Mouse (Mus musculus) hindbrain, postnatal 0 days (tissue): ENCODE results near the gene Otx2. TPM values are rescaled to one million over a fixed set of nuclear protein-coding genes. Genes with fewer than 3 reads are reported as not detected.
"Not testable (repeated sequence)": the region's sequence is repeated elsewhere in the genome, so short reads cannot be mapped to it uniquely, and the experiment has no call there.

ENCODE experiments used
- ATAC-seq: fragments of 200-750 bp; cut with Nextera tagmentation; 2 replicates; pipeline ENCODE4 v1.8.0; 2017; ENCODE audit warnings: mild to moderate bottlenecking, moderate TSS enrichment, moderate library complexity
- DNase-seq: peaks from one replicate; pipeline ENCODE4 v3.0.0-alpha.2; 2015; ENCODE audit warnings: low spot score
- H3K27ac ChIP-seq: fragments of 300-500 bp; sonication (generic); 2 replicates; pipeline ENCODE4 v1.5.1; 2014; ENCODE audit warnings: mild to moderate bottlenecking
- H3K27me3 ChIP-seq: fragments of 300-500 bp; sonication (generic); 2 replicates; pipeline ENCODE4 v1.6.1; 2014; ENCODE audit warnings: low read length, mixed read lengths; ENCODE audit not compliant: insufficient read depth
- H3K36me3 ChIP-seq: fragments of 300-500 bp; sonication (generic); 2 replicates; pipeline ENCODE4 v1.6.1; 2014; ENCODE audit warnings: low read length, mixed read lengths; ENCODE audit not compliant: insufficient read depth
- H3K4me1 ChIP-seq: fragments of 300-500 bp; sonication (generic); 2 replicates; pipeline ENCODE4 v1.6.1; 2014; ENCODE audit warnings: antibody characterized with exemption, low read length, mixed read lengths; ENCODE audit not compliant: insufficient read depth
- H3K4me2 ChIP-seq: fragments of 300-500 bp; sonication (generic); 2 replicates; pipeline ENCODE4 v1.6.1; 2014; ENCODE audit warnings: low read depth, mild to moderate bottlenecking, low read length, moderate library complexity, mixed read lengths
- H3K4me3 ChIP-seq: fragments of 300-500 bp; sonication (generic); 2 replicates; pipeline ENCODE4 v1.5.1; 2014; ENCODE audit warnings: low read length
- H3K9ac ChIP-seq: fragments of 300-500 bp; sonication (generic); replicated peaks from 2 replicates; pipeline ENCODE4 v1.6.1; 2014; ENCODE audit warnings: mild to moderate bottlenecking, low read length, moderate library complexity, mixed read lengths
- H3K9me3 ChIP-seq: fragments of 300-500 bp; sonication (generic); 2 replicates; pipeline ENCODE4 v1.6.1; 2016; ENCODE audit warnings: low read length, mixed read lengths
- CTCF ChIP-seq: IDR thresholded peaks from 2 replicates; pipeline ENCODE4 v1.5.1; 2016; ENCODE audit warnings: antibody characterized with exemption, control low read depth, low read depth
- WGBS: fragments of 180-500 bp; shearing (Covaris S2); extraction: QIAGEN DNeasy Blood & Tissue Kit; methylation state at CpG from one replicate; pipeline ENCODE4 v1.1.7; 2014; 5-methylcytosine and 5-hydroxymethylcytosine counted together
- polyA plus RNA-seq: library from polyadenylated mRNA; unstranded; fragments of >200 nt; fragmentation: Nextera tagmentation; extraction: Ambion mirVana; gene quantifications from 2 replicates; pipeline ENCODE4 v1.2.1, GENCODE M21; 2015
- total RNA-seq: library from RNA; depleted of rRNA; stranded (reverse); fragments of >200 nt; gene quantifications from 2 replicates; pipeline ENCODE4 v1.2.3, GENCODE M21; 2014

Otx2 gene
- total and polyA plus RNA-seq, 2 experiments from 2014 or later = 33.2 to 48.4 TPM

- Histone ChIP-seq H3K27ac (no peak overlapping the region), H3K9ac (no peak overlapping the region), H3K36me3 (no peaks in the 10 kb centered on the region), H3K4me2 (no peak overlapping the region), H3K4me1 (no peaks in the 10 kb centered on the region), H3K27me3 (no peaks in the 10 kb centered on the region), H3K9me3 (no peaks in the 10 kb centered on the region), H3K4me3 (no peak overlapping the region)
- no peak for TF ChIP-seq CTCF
- WGBS = 89% methylated on average over 3 of the region's 3 CpGs
- DNase-seq (no peak), ATAC-seq (no peak)
Observed at GRCm38 (mm10) chr14:48633141-48633540, 40.5 kb downstream of the Otx2 start.

GRCm38 (mm10) chr14:48632335-48632734 lies 41.3 kb downstream of the Otx2 start:
- no peak for ATAC-seq
- H3K4me2 ChIP-seq = no peak overlapping the region
- no peak overlapping the region for H3K4me3 ChIP-seq
- TF ChIP-seq CTCF = no peak
- no peaks in the 10 kb centered on the region for H3K4me1 ChIP-seq
- no peaks in the 10 kb centered on the region for H3K36me3 ChIP-seq
- no peak overlapping the region for H3K27ac ChIP-seq
- no peak overlapping the region for H3K9ac ChIP-seq
- H3K9me3 ChIP-seq = no peaks in the 10 kb centered on the region
- H3K27me3 ChIP-seq = no peaks in the 10 kb centered on the region
- no peak for DNase-seq
- 88% methylated on average over 8 of the region's 8 CpGs for WGBS

GRCm38 (mm10) chr14:48631486-48631885 lies 42.1 kb downstream of the Otx2 start:
- H3K4me2 ChIP-seq = no peak overlapping the region
- DNase-seq (no peak), ATAC-seq (no peak)
- no peak overlapping the region for H3K4me3 ChIP-seq
- TF ChIP-seq CTCF = no peak
- H3K9ac ChIP-seq = no peak overlapping the region
- no peaks in the 10 kb centered on the region for H3K4me1 ChIP-seq
- 66% methylated on average over 2 of the region's 2 CpGs for WGBS
- H3K27ac ChIP-seq = no peak overlapping the region
- H3K36me3 ChIP-seq = no peaks in the 10 kb centered on the region
- H3K27me3 ChIP-seq = no peaks in the 10 kb centered on the region
- no peaks in the 10 kb centered on the region for H3K9me3 ChIP-seq

- no peaks in the 10 kb centered on the region for H3K27me3 ChIP-seq
- H3K27ac ChIP-seq = no peak overlapping the region
- H3K4me1 ChIP-seq = peaks cover 10% of the 10 kb centered on the region; the same call in 1 of the 2 replicates
- WGBS = 71% methylated on average over 9 of the region's 9 CpGs
- H3K4me2 ChIP-seq = no peak overlapping the region
- no peak for TF ChIP-seq CTCF
- no peak for ATAC-seq
- no peaks in the 10 kb centered on the region for H3K9me3 ChIP-seq
- H3K4me3 ChIP-seq = no peak overlapping the region
- no peaks in the 10 kb centered on the region for H3K36me3 ChIP-seq
- H3K9ac ChIP-seq = no peak overlapping the region
- no peak for DNase-seq
Observed at GRCm38 (mm10) chr14:48629404-48629803, 44.2 kb downstream of the Otx2 start.

GRCm38 (mm10) chr14:48626271-48626670 lies 47.3 kb downstream of the Otx2 start:
- no peak for TF ChIP-seq CTCF
- Histone ChIP-seq H3K4me2 (no peak overlapping the region), H3K27me3 (no peaks in the 10 kb centered on the region), H3K9ac (no peak overlapping the region), H3K27ac (no peak overlapping the region), H3K9me3 (no peaks in the 10 kb centered on the region), H3K4me1 (peaks cover 10% of the 10 kb centered on the region; the same call in 1 of the 2 replicates), H3K4me3 (no peak overlapping the region), H3K36me3 (no peaks in the 10 kb centered on the region)
- no peak for ATAC-seq
- DNase-seq = no peak
- 81% methylated on average over 4 of the region's 4 CpGs for WGBS

GRCm38 (mm10) chr14:48625331-48625694 lies 48.3 kb downstream of the Otx2 start:
- Histone ChIP-seq H3K9ac (no peak overlapping the region), H3K27ac (no peak overlapping the region), H3K4me1 (peaks cover 10% of the 10 kb centered on the region; the same call in 1 of the 2 replicates), H3K4me3 (no peak overlapping the region), H3K4me2 (0 out of 2 replicates have a peak overlapping the region, but pooled peaks have one; percentile 16), H3K36me3 (no peaks in the 10 kb centered on the region), H3K27me3 (no peaks in the 10 kb centered on the region), H3K9me3 (no peaks in the 10 kb centered on the region)
- 0 out of 2 replicates have a peak, but pooled peaks have one; percentile 18 for ATAC-seq
- TF ChIP-seq CTCF = no peak
- WGBS = 44% methylated on average over 6 of the region's 6 CpGs
- no peak for DNase-seq

GRCm38 (mm10) chr14:48624596-48625330 lies 48.9 kb downstream of the Otx2 start:
- Histone ChIP-seq H3K36me3 (no peaks in the 10 kb centered on the region), H3K4me1 (peaks cover 10% of the 10 kb centered on the region; the same call in 1 of the 2 replicates), H3K27me3 (no peaks in the 10 kb centered on the region), H3K27ac (no peak overlapping the region), H3K9me3 (no peaks in the 10 kb centered on the region), H3K4me2 (0 out of 2 replicates have a peak overlapping the region, but pooled peaks have one; percentile 16), H3K4me3 (no peak overlapping the region), H3K9ac (no peak overlapping the region)
- DNase-seq (peak; percentile 76), ATAC-seq (peak; percentile 58; the same call in 1 of the 2 replicates)
- no peak for TF ChIP-seq CTCF
- WGBS = 47% methylated on average over 9 of the region's 9 CpGs

- not testable (repeated sequence) for H3K27ac ChIP-seq, H3K9ac ChIP-seq, H3K4me2 ChIP-seq, H3K4me3 ChIP-seq, H3K36me3 ChIP-seq, DNase-seq, H3K9me3 ChIP-seq, ATAC-seq, H3K27me3 ChIP-seq
- WGBS = 90% methylated on average over 9 of the region's 9 CpGs
- peaks cover 10% of the 10 kb centered on the region; the same call in 1 of the 2 replicates for H3K4me1 ChIP-seq
Observed at GRCm38 (mm10) chr14:48622726-48623125, 50.9 kb downstream of the Otx2 start.
